Mouse (Mus musculus) retina, embryonic 14.5 days (tissue): ENCODE measurements at regions not wholly inside any gene's neighbourhood (a gene's known extent, or its start where the extent isn't known, plus 50 kb on each side); places are given as distances from the start of the nearest gene placed in this dataset.
A peak's percentile ranks its signal among the peaks of the same experiment; 100 is the strongest.

Experiments used
- DNase-seq: peaks from one replicate; pipeline ENCODE4 v3.0.0-alpha.2; 2015; ENCODE audit warnings: low spot score

DNA sequence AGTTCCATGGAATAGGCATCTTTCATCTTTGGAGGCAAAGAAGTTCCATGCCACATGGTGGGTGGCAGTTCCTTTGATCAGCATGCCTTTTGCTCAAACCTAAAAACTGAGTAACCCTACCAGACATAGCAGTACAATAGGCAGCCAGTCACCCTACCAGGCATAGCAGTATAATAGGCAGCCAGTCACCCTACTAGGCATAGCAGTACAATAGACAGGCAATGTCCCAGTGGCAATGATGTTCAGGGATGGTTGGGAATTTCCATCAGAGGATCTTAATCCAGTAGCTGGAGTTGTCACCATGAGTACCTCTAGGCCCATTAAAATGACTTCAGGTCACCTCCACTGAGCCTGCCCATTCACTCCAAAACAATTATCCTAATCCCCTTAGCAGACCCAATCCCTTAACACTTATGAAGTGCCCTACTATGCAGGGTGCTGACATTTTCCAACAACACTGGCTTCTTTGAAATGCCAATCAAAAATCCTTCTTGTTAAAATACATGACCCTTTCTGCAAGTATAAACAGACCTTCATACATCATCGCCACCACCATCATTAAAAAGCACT lies 523.5 kb upstream of the Mpdz start:
- DNase-seq, result no peak

DNA sequence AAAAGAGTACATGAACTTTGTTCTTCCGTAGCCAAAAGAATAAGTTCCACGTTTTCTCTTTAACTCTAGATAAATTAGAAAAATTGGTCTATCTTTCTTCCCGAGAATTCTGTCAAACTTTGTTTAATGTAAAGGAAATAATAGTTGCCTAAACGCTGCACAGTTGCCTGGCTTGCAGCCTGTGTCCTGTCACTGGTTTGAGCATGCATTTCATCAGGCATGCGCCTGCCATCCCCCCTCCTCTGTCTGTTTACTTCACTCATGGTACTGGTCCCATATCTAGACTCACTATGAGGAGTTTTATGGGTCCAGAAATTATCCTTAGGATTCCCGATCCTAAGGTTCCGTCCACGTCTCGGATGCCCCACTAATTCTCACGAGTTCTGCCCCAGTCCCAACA lies 520.5 kb upstream of the Mpdz start:
- no peak for DNase-seq

DNA sequence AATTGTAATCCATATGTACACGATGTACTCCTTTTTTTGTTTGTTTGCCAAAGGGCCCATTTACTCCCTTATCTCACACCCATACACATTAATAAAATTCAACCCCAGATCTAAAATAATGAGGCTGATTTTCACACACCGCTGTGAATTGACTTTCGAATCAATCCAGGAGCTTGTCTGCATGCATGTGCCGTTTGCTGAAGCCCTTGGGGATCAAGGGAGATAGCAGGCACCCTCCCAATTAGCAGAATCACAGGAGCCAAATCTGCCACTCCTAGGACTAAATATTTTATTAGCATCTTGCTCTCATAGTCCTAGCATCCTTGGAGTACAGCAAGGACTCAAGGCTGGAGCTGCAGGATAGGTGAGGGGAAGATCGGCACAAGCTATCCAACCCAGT lies 520.0 kb upstream of the Mpdz start:
- no peak for DNase-seq

DNA sequence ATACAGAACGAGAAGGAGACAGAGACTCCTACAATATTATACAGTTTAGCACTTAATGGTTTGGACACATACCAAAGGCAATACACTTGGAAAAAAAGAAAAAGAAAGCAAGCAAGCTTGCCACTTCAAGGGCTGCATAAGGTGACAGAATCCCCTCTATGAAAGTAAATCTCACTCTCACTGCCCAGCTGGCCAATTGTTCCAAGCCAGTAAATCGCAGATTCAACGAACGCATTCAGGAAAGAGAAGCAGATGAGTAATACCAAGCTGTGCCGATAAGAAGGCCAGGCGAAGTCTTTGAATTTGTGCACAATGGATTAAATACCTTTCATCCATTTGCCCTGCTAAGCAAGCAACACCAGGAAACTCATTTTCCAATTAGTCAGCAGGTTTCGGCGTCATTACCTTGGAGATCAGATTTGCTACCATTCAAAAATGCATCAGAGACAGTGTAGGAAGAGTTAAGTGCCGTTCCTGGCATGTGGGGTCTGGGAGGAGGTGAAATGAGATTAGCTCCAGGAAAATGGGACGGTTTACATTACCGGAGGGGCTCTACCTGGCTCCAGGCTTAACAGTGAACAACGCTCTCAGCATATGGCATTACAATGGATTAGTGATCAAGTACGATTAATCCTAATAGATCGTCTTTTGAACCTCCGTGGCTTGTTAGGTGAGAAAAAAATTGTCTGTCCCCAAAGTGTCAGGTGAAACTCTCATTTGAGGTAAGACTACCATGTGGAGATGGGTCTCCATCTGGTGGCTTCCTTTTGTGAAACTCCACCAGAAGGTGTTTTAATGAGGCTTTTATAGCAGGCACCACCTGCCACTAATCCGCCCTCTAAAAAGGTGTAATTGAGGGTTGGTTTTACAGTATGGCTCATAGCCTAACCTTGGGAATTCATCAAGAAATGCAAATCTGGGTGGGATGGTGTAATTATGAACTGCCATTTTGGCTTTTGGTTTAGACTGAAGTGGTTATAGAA lies 518.2 kb upstream of the Mpdz start:
- DNase-seq, result no peak

DNA sequence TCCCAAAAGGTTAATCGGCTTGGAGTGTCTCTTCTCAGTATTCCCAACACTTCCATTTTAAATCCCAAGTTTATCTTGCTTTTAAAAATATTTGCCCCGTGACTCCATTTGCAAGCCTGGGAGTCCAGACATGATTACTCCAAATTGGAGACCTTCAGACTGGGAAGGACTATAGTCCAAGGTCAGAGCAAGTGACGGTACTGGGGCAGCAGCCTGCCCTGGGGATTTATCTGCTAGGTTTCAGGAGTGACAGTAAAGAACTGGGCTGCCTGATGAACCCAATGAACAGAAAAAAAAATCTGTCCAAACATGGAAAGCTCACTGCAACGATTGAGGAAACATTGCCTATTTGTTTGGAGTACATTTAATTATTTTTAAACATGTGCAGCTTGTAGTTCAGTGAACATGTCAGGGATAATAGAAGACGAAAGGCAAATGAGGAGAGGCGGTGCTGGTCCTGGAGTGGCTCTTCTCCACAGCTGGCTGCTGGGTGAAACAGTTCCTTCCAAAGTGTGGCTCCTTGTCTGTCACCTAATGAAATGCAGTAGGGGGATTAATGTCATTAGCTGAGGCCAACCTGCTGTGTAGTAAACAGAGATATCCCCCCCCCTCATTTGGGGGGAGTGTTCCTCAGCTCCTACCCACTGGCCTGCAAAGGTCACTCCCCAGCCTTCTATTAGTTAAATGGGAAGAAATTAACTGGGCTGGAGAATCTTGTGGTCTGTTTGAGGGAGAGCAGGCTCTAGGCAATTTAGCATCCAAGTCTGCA lies 514.5 kb upstream of the Mpdz start:
- peak; percentile 67 for DNase-seq

DNA sequence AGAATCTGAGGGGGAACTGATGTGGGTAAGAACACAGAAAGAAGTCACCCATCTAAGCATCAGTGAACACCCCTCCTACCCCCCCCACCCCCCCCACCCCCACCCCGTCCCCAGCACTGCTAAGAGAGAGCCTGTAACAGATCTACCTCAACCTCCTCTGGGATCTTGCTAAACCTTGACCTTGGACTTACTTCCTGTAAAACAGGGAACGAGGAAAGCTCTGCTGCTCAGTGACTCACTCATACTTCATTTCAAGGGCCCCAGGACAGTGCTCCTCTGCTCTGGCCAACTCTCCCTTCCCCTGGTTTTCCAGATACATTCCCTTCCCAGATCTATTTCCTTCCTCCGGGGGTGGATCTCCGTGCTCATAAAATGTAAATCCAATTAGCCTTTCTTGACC lies 510.4 kb upstream of the Mpdz start:
- DNase-seq, result no peak

DNA sequence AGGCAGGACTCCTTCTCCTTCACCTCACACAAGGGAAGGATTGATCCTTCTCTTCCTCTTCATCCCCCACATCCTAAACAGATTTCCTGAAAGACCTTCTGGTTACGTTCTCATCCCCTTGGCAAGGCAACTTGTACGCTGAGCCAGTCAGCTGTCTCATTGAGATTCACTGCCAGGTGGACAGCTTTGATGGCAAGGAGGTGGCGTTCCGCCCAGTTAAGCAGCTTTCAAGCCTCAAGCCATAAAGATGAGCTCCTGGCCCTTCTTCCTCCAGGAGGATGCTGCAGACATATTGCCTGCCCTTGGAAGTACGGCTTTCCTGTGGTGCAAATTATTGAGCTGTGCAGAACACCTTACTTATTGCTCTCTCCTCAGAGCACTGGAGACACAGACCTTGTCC lies 494.8 kb upstream of the Mpdz start:
- DNase-seq, result no peak

DNA sequence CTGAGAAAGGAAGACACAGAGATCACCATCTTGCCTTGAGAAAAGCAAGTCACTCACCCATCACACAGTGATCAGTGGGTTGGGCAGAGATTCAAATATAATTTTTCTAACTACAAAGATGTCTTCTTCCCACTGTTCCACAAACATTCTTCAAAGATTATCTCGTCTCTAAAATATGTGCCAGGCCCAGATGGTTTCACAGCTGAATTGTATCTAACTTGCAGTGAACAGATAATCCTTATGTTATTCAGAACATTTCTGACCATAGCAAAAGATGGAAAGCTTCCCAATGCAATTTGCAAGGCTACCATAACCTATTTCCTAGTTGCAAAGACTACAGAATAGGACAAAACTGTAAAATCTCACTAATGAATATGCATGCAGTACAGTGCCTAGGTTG lies 488.3 kb upstream of the Mpdz start:
- DNase-seq, result no peak

DNA sequence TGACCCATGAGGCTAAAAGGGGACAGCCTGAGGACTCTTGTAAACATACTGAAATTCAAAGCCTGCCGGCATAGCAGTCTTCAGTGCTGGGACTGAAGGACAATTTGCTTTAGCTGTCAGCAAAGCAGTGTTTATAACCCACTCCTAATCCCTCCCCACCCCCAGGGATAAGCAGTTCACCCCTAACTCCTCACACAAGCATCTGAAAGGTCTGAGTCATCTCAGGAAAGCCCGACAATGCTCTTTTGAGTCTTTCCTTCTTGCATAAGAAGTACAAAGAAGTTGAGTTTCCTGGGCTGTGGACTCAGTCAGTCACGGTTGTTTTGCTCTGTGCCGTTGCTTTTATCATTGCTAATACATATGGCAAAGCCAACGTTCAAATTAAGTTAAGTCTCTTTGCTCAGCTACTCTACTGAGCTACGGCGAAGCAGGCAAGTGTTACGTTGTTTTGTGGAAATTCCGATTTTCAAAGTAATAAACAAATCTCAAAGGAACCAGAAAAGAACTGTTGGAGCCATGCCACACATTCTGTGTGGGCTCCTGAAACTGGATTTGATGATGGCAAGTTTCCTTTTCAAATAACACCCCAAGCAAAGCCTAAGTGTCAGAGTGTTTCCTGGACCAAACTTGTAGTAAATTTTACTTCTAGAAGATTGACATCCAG lies 486.1 kb upstream of the Mpdz start:
- DNase-seq, result no peak

DNA sequence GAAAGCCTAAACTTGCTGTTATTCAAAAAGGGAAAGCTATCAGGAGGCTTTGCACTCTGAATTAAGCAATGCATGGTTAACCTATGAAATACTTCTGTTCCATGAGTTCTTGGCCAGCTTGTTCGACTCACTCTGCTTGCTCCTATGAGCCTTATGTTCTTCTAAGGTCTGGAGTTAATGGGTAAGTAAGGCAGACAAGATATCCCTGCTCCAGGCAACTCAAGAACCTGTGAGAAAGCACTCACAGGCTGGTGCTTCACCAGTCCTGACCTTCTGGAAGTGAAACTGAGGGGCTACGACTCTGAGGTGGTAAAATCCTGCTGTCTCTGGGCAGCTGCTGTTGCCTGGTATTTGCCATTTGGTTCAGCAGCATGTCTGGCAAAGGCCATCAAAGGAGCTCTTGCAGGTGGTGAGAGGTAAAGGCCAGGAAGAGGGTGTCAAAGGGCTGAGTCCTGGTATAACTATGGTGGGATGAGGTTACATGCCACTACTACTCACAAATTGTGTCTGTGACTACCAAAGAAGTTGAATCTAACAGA lies 484.6 kb upstream of the Mpdz start:
- no peak for DNase-seq

DNA sequence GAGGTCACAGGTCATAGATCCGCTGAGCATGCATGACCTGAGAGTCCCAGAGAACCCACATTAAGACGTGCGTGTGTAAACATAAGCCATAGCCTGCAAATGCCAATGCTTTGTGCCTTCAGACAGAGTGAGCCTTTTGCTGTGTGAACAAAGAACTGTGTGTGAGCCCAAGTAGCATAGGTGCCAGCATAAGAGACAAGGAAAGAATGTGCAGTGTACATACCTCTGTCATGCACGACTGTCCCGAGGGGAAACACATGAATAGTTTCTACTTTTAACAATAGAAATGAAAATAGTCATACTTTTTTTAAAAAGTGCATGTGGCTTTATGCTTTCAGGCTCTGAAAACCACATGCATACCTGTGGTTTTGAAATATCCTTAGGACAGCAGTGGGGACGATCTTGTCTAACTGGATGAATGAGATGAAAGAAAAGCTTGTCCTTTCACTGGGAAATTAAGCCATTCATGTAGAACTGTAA lies 484.1 kb upstream of the Mpdz start:
- no peak for DNase-seq

DNA sequence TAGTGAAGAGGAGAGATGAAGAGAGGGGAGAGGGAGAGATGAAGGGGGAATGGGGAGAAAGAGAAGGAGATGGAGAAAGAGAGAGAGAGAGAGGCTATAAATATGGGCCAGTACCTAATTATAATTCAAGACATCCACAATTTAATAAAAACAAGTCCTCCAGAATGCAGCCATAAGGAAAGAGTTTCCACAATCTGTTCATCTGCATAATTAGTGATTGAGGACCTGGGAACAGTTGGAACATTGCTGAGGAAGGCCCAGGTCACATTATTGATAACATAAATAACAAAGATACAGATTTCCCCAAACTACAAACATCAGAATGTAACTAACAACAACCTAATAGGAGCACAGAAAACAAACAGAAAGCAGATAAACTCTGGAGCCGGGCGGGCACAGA lies 483.0 kb upstream of the Mpdz start:
- no peak for DNase-seq

DNA sequence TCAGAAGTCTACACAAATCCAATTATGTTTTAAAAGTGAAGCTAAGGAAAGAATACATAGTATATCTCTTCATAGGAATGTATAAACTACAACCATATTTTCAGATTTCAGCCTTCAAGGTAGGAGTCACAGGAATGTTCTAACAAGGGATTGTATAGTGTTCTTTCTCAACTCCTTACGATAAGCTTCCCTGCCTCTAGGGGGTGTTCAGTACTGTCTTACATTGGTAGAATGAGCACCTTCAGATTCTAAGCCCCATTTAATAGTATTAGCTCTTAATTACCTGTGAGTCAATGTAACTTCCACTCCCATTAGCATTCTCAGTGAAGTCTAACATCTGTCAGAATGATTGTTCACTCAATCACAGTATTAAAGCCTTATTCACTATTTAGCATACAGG lies 481.5 kb upstream of the Mpdz start:
- no peak for DNase-seq

DNA sequence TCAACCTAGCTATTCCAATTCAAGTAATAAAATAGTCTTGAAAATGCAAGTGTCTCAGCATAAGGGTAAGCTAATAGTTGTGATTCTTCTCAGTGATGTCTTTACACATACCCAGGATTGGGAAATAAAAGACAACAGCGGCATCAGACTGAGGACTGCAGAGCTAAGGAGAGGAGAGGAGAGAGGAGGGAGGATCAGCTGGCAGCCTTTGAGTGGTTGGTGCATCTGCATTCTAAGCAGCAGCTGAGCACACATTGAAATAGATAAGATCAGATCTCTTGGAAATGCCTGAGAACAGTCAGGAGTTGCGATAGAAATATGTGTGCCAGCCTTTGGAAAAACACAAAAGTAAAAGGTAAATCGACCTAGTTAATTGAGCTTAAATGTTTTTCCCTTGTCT lies 480.3 kb upstream of the Mpdz start:
- no peak for DNase-seq

DNA sequence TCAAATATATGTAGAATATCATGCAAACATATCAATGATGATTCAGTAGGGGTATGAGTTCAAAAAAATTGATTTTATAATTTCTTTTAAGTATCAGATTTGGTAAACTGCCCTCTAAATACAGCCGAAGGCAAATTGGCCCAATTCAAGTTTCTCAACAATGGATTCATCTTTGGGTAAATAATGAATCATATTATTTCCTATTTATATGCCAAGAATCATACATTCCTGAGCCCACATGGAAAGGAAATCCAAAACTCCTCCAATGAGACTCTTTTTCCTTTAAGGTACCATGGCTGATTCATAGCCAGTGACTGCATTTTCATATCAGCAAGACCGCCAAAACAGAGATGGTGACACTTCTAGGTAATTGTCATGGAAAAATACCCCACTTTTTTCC lies 472.4 kb upstream of the Mpdz start:
- DNase-seq, result no peak

DNA sequence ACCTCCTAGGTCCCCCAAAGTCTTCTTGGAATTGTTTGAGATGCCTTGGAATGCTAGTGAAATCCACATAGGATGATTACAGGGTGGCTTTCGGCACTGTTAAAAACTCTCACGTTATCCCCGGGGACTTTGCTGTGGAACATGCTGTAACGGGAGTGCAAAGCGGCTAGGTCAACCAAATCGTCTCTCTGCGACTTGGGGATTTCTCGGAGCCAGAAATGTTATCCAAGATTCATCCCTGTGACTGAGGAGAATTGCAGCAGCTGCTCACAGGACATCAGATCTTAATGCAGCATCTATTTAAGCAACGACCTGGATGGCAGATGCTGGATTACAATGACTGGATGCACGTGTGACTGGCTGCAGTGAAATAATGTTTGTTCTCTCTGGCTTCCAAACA lies 470.7 kb upstream of the Mpdz start:
- DNase-seq, result no peak

DNA sequence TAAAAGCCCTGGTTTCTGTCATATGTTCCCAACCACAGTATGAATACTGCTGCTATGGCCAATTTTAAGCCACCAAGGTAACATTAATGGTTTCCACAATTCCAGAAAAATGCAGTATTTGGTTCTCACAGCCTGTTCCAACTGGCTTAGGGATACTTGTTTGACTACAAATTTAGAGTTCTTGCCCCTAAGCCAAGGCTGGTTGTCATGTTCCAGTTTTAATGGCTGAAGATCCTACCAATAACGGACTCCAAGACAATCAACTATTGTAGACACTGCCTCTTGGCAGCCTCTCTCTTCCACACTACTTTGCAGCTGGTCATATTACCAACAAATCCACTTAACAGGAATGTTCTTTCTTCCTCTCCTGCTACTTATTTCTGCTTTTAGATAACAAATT lies 470.0 kb upstream of the Mpdz start:
- DNase-seq, result no peak

DNA sequence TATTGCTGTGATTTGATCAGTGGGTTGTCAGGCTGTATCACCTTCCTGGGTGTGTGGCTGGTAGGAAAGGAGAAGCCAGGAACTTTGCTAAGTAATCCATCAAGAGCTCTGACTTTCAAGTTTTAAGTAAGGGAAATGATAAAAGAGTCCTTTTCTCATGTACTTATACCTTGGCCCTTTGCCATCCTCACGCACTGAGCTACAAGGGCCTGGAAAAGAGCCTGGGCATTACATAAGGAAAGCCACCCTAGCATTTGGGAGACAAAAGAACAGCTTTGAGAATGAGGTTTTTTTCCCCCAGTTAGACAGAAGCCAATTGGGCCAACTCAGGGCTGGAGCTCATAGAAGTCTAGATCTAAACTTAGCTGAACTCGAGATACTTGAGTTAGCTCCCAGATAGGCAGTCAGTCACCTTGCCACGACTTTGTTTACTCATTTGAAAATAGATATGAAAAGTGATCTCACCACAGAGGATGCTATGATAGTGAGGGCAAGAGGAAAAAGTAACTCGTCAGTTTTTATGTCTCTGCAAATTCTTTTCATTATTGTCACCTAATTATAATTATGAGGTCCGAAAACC lies 457.4 kb upstream of the Mpdz start:
- no peak for DNase-seq

DNA sequence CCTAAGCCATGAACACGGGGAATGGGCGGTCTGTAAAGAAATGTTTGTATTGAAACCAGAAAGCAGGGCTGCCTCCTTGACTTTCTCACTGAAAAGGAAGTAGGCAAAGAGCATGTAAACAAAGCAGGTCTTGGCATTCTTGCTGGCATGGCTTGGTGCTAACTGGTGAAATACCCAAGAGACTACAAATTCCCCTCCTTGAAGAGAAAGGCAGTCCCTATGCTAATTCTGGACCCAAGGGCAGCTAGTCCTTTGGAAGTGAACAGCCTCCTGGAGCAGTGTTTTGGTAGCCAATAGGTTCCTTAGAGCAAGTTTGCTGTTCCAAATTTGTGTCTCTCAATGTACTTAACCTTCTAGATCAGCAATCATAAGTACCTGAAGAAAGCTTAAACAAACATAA lies 456.0 kb upstream of the Mpdz start:
- DNase-seq, result no peak

DNA sequence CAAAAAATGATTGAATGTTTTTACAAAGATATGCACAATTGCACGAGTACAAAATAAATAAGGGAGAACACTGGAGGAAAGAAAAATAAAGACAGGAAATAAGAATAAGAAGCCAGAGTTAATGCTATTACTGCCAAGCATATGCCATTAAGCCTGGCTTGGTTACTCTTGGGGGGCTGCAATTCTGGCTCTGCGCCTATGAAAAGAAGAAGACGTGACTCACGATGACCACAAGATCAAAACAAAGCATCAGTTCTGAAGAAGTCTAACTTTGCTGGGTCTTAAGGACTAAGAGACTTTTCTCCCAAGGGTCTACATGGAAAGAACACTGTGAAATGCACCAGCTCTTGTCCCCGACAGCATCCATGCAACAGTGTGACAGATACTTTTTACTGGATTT lies 454.8 kb upstream of the Mpdz start:
- no peak for DNase-seq

DNA sequence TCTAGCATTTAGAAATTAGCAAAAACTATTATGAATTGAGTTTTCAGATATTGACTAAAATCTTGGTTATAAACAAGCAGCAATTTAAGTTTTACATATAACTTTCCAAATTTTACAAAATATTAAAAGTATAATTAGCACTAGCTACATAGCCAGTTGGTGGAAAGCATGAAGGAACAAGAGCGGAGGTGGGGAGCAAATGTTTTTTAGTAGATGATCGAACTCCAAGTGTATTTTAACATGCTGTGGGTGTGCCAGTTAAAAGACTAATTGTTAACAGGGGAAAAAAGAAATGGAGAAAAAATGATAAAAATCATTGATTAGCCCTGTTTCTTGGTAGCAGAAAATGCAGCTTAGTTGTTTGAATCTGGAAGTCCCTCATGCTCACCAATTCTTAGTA lies 426.3 kb upstream of the Mpdz start:
- DNase-seq, result no peak
